Mouse (Mus musculus) forebrain, embryonic 14.5 days (tissue): Measurements from ENCODE around the gene Elane. TPM values are rescaled to one million over a fixed set of nuclear protein-coding genes. Genes with fewer than 3 reads are reported as not detected.

Source experiments
- ATAC-seq: fragments of 200-750 bp; cut with Nextera tagmentation; 2 replicates; pipeline ENCODE4 v1.8.0; 2017; ENCODE audit warnings: mild to moderate bottlenecking, moderate library complexity
- DNase-seq: peaks from one replicate; pipeline ENCODE4 v3.0.0-alpha.2; 2015; ENCODE audit warnings: low spot score
- H3K27ac ChIP-seq: fragments of 300-500 bp; sonication (generic); 2 replicates; pipeline ENCODE4 v1.5.1; 2014; ENCODE audit warnings: low read depth, mild to moderate bottlenecking, control low read depth, low read length, moderate library complexity
- H3K27me3 ChIP-seq: fragments of 300-500 bp; sonication (generic); replicated peaks from 2 replicates; pipeline ENCODE4 v1.6.1; 2014; ENCODE audit warnings: low read length, control low read depth, mixed read lengths; ENCODE audit not compliant: control insufficient read depth, insufficient read depth
- H3K36me3 ChIP-seq: fragments of 300-500 bp; sonication (generic); 2 replicates; pipeline ENCODE4 v1.6.1; 2014; ENCODE audit warnings: low read length, control low read depth; ENCODE audit not compliant: control insufficient read depth, insufficient read depth
- H3K4me1 ChIP-seq: fragments of 300-500 bp; sonication (generic); 2 replicates; pipeline ENCODE4 v1.6.1; 2014; ENCODE audit warnings: antibody characterized with exemption, low read length, control low read depth; ENCODE audit not compliant: control insufficient read depth, insufficient read depth
- H3K4me2 ChIP-seq: fragments of 300-500 bp; sonication (generic); 2 replicates; pipeline ENCODE4 v1.6.1; 2014; ENCODE audit warnings: mild to moderate bottlenecking, control low read depth, low read length
- H3K4me3 ChIP-seq: fragments of 300-500 bp; sonication (generic); 2 replicates; pipeline ENCODE4 v1.5.1; 2014; ENCODE audit warnings: low read depth, low read length, control low read depth
- H3K9ac ChIP-seq: fragments of 300-500 bp; sonication (generic); 2 replicates; pipeline ENCODE4 v1.6.1; 2014; ENCODE audit warnings: mild to moderate bottlenecking, low read length, control low read depth, moderate library complexity
- H3K9me3 ChIP-seq: fragments of 300-500 bp; sonication (generic); replicated peaks from 2 replicates; pipeline ENCODE4 v1.6.1; 2016; ENCODE audit warnings: low read length, control low read depth, mixed read lengths; ENCODE audit not compliant: control insufficient read depth
- WGBS: fragments of 180-500 bp; shearing (Covaris S2); extraction: QIAGEN DNeasy Blood & Tissue Kit; methylation state at CpG from one replicate; pipeline ENCODE4 v1.1.7; 2014; 5-methylcytosine and 5-hydroxymethylcytosine counted together
- polyA plus RNA-seq: library from polyadenylated mRNA; unstranded; fragments of >200 nt; fragmentation: Nextera tagmentation; extraction: Ambion mirVana; gene quantifications from 2 replicates; pipeline ENCODE4 v1.2.1, GENCODE M21; 2014

Gene Elane
- polyA plus RNA-seq, 1 experiment from 2014 or later, result 0.36 TPM

GRCm38 (mm10) chr10:79897316-79898245, 11.5 kb downstream of the Elane start:
- H3K4me2 ChIP-seq, result no peak overlapping the region
- H3K4me3 ChIP-seq, result no peak overlapping the region
- no peak overlapping the region for H3K27ac ChIP-seq
- no peak overlapping the region for H3K9ac ChIP-seq
- no peak for DNase-seq
- 56% methylated on average over 20 of the region's 20 CpGs for WGBS
- H3K9me3 ChIP-seq, result no peaks in the 10 kb centered on the region
- no peaks in the 10 kb centered on the region for H3K27me3 ChIP-seq
- ATAC-seq, result no peak
- H3K4me1 ChIP-seq, result no peaks in the 10 kb centered on the region
- peaks cover 48% of the 10 kb centered on the region for H3K36me3 ChIP-seq

- Histone ChIP-seq H3K27me3 (no peaks in the 10 kb centered on the region), H3K36me3 (peaks cover 59% of the 10 kb centered on the region), H3K4me3 (no peak overlapping the region), H3K9ac (no peak overlapping the region), H3K9me3 (no peaks in the 10 kb centered on the region), H3K4me2 (no peak overlapping the region), H3K27ac (peak overlapping the region; percentile 15; the same call in 1 of the 2 replicates), H3K4me1 (no peaks in the 10 kb centered on the region)
- DNase-seq (peak; percentile 69), ATAC-seq (peak; percentile 74)
- 8% methylated on average over 2 of the region's 2 CpGs for WGBS
These were observed 14.9 kb downstream of the Elane start for GRCm38 (mm10) chr10:79900951-79901410.

- H3K9me3 ChIP-seq, result no peaks in the 10 kb centered on the region
- H3K4me3 ChIP-seq, result no peak overlapping the region
- no peak for DNase-seq
- ATAC-seq, result no peak
- no peak overlapping the region for H3K27ac ChIP-seq
- 90% methylated on average over 9 of the region's 9 CpGs for WGBS
- H3K36me3 ChIP-seq, result peaks cover 54% of the 10 kb centered on the region
- no peaks in the 10 kb centered on the region for H3K27me3 ChIP-seq
- H3K9ac ChIP-seq, result no peak overlapping the region
- no peak overlapping the region for H3K4me2 ChIP-seq
- H3K4me1 ChIP-seq, result peaks cover 4% of the 10 kb centered on the region; the same call in 1 of the 2 replicates
These were observed 20.7 kb downstream of the Elane start for GRCm38 (mm10) chr10:79906712-79907111.

GRCm38 (mm10) chr10:79907415-79907814, 21.4 kb downstream of the Elane start:
- no peak overlapping the region for H3K4me2 ChIP-seq
- H3K36me3 ChIP-seq, result peaks cover 52% of the 10 kb centered on the region
- WGBS, result 93% methylated on average over 10 of the region's 10 CpGs
- DNase-seq (no peak), ATAC-seq (no peak)
- H3K9me3 ChIP-seq, result no peaks in the 10 kb centered on the region
- H3K27ac ChIP-seq, result no peak overlapping the region
- no peaks in the 10 kb centered on the region for H3K27me3 ChIP-seq
- H3K9ac ChIP-seq, result no peak overlapping the region
- peaks cover 4% of the 10 kb centered on the region; the same call in 1 of the 2 replicates for H3K4me1 ChIP-seq
- no peak overlapping the region for H3K4me3 ChIP-seq

- Histone ChIP-seq H3K27me3 (no peaks in the 10 kb centered on the region), H3K9ac (peak within 1 kb of the TSS; percentile 88), H3K4me3 (peak within 1 kb of the TSS; percentile 56), H3K4me2 (peak within 1 kb of the TSS; percentile 35), H3K4me1 (peaks cover 4% of the 10 kb centered on the region; the same call in 1 of the 2 replicates), H3K9me3 (no peaks in the 10 kb centered on the region), H3K36me3 (peaks cover 44% of the 10 kb centered on the region), H3K27ac (peak within 1 kb of the TSS; percentile 96)
- ATAC-seq, result peak; percentile 93
- 2% methylated on average over 52 of the region's 52 CpGs for WGBS
- DNase-seq, result peak; percentile 97
These were observed 22.4 kb downstream of the Elane start, which contains the start of gene Med16 for GRCm38 (mm10) chr10:79908167-79909091. TSS of gene Med16 (minus strand) at chr10:79908923.

- ATAC-seq, result peak; percentile 70
These were observed 23.3 kb downstream of the Elane start for GRCm38 (mm10) chr10:79909092-79909922.

GRCm38 (mm10) chr10:79910556-79910955, 24.5 kb downstream of the Elane start, which contains the start of gene Gm26602:
TSS of gene Gm26602 (plus strand) at chr10:79910856.
- Histone ChIP-seq H3K9ac (no peak within 1 kb of the TSS; the same call in 1 of the 2 replicates), H3K36me3 (peaks cover 33% of the 10 kb centered on the region), H3K4me2 (no peak within 1 kb of the TSS), H3K4me3 (no peak within 1 kb of the TSS), H3K27me3 (no peaks in the 10 kb centered on the region), H3K27ac (peak within 1 kb of the TSS; percentile 70), H3K9me3 (no peaks in the 10 kb centered on the region), H3K4me1 (peaks cover 13% of the 10 kb centered on the region)
- DNase-seq, result no peak
- WGBS, result 89% methylated on average over 4 of the region's 4 CpGs
- no peak for ATAC-seq

More at GRCm38 (mm10) chr10:79909092-79909922, 23.3 kb downstream of the Elane start:
- peak overlapping the region; percentile 88 for H3K9ac ChIP-seq
- H3K4me3 ChIP-seq, result peak overlapping the region; percentile 56
- peaks cover 44% of the 10 kb centered on the region for H3K36me3 ChIP-seq
- H3K4me2 ChIP-seq, result peak overlapping the region; percentile 35
- H3K27ac ChIP-seq, result peak overlapping the region; percentile 70
- H3K27me3 ChIP-seq, result no peaks in the 10 kb centered on the region
- WGBS, result 21% methylated on average over 14 of the region's 14 CpGs
- no peaks in the 10 kb centered on the region for H3K9me3 ChIP-seq
- H3K4me1 ChIP-seq, result peaks cover 6% of the 10 kb centered on the region
- peak; percentile 69 for DNase-seq

- ATAC-seq (no peak), DNase-seq (no peak)
- Histone ChIP-seq H3K4me1 (peaks cover 21% of the 10 kb centered on the region), H3K27ac (no peak overlapping the region), H3K27me3 (peaks cover under 1% of the 10 kb centered on the region), H3K9me3 (no peaks in the 10 kb centered on the region), H3K4me2 (no peak overlapping the region), H3K36me3 (peaks cover 15% of the 10 kb centered on the region), H3K9ac (no peak overlapping the region), H3K4me3 (no peak overlapping the region)
- 62% methylated on average over 20 of the region's 20 CpGs for WGBS
These were observed 26.4 kb downstream of the Elane start for GRCm38 (mm10) chr10:79912412-79912811.
